Mouse (Mus musculus) midbrain, embryonic 12.5 days (tissue): Measurements from ENCODE around the gene Srsf2. TPM values are rescaled to one million over a fixed set of nuclear protein-coding genes. Genes with fewer than 3 reads are reported as not detected.
"Not testable (repeated sequence)": the region's sequence is repeated elsewhere in the genome, so short reads cannot be mapped to it uniquely, and the experiment has no call there.

ENCODE experiments used
- ATAC-seq: fragments of 200-750 bp; cut with Nextera tagmentation; 2 replicates; pipeline ENCODE4 v1.8.0; 2017; ENCODE audit warnings: low read depth, moderate TSS enrichment, moderate library complexity; ENCODE audit not compliant: low FRiP score
- H3K27ac ChIP-seq: fragments of 300-500 bp; sonication (generic); replicated peaks from 2 replicates; pipeline ENCODE4 v1.5.1; 2016; ENCODE audit warnings: mild to moderate bottlenecking
- H3K27me3 ChIP-seq: fragments of 300-500 bp; sonication (generic); 2 replicates; pipeline ENCODE4 v1.6.1; 2016; ENCODE audit warnings: mild to moderate bottlenecking
- H3K36me3 ChIP-seq: fragments of 300-500 bp; sonication (generic); 2 replicates; pipeline ENCODE4 v1.6.1; 2016
- H3K4me1 ChIP-seq: fragments of 300-500 bp; sonication (generic); 2 replicates; pipeline ENCODE4 v1.6.1; 2016
- H3K4me2 ChIP-seq: fragments of 300-500 bp; sonication (generic); replicated peaks from 2 replicates; pipeline ENCODE4 v1.6.1; 2016; ENCODE audit warnings: mild to moderate bottlenecking, moderate library complexity
- H3K4me3 ChIP-seq: fragments of 300-500 bp; sonication (generic); 2 replicates; pipeline ENCODE4 v1.5.1; 2016; ENCODE audit warnings: mild to moderate bottlenecking
- H3K9ac ChIP-seq: fragments of 300-500 bp; sonication (generic); replicated peaks from 2 replicates; pipeline ENCODE4 v1.6.1; 2016; ENCODE audit warnings: mild to moderate bottlenecking, moderate library complexity
- H3K9me3 ChIP-seq: fragments of 300-500 bp; sonication (generic); 2 replicates; pipeline ENCODE4 v1.6.1; 2016; ENCODE audit warnings: mild to moderate bottlenecking
- WGBS: fragments of 180-500 bp; shearing (Covaris S2); methylation state at CpG from one replicate; pipeline ENCODE4 v1.1.7; 2016; 5-methylcytosine and 5-hydroxymethylcytosine counted together
- polyA plus RNA-seq: library from polyadenylated mRNA; unstranded; fragments of >200 nt; fragmentation: Nextera tagmentation; extraction: Ambion mirVana; gene quantifications from 2 replicates; pipeline ENCODE4 v1.2.1, GENCODE M21; 2016

The Srsf2 gene
- polyA plus RNA-seq, 1 experiment from 2014 or later, result 848 TPM

DNA sequence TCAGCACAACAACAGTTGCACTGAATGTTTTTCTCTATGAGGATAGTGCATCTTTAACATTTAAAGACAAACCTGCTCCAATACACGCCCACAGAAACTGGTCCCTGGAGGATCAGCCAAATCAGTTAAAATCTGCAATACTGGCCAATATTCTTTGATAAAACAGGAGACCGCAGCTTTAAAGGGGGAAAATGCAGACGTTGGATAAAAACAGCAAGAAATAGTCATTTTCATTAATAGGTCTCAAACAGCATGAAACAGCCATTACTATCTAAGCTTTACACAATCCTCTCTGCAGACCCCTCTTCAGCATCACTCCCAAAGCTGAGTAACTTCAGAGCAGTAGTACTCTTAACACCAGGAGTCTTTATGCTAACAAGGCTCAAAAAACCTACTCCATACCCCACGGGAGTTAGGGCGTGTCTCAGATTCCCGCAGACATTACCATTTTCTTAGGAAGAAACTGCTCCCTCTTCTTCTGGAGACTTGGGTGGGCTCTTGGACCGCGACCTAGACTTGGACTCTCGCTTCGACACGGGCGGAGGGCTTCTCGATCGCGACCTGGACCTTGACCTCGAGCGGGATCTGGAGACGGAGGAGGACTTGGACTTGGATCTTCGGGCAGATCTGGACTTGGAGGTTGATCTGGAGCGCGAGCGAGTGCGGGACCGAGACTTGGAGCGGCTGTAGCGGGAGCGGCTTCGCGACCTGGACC is 1.2 kb downstream of the Srsf2 start:
- Histone ChIP-seq H3K36me3 (peaks cover 34% of the 10 kb centered on the region), H3K9me3 (no peaks in the 10 kb centered on the region)
- WGBS, result under 1% methylated on average over 26 of the region's 29 CpGs

DNA sequence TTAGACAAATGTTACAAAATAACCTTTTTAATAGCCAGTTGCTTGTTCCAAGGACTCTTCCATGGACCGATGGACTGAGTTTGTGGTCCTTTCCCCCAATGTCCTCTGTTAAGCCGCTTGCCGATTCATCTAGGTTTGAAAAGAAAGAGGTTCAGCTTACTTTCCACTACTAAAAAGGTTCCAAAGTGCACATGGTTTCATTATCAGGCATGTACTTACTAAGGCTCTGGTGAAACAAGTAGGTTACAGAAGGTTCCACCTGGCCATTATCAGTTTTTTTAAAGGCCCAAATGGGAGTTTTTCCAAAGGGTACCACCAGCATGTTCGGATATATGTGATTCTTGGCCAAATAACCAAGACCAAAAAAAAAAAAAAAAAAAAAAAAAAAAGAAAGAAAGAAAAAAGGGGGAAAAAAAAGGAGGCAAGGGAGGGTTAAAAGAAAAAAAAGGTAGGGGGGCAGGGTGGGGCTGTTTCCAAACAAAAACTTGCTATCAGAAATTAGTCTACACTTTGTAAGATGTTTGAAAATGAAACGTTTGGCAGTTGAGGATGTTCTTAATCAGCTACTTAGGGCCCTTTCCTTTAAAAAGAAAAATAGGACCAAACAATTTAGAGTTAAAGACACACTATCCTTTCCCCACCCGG is 1.9 kb downstream of the Srsf2 start:
- Histone ChIP-seq H3K4me1 (peaks cover 30% of the 10 kb centered on the region), H3K27me3 (no peaks in the 10 kb centered on the region), H3K4me2 (peak overlapping the region; percentile 84), H3K36me3 (peaks cover 33% of the 10 kb centered on the region), H3K9me3 (no peaks in the 10 kb centered on the region), H3K9ac (peak overlapping the region; percentile 99), H3K4me3 (peak overlapping the region; percentile 92), H3K27ac (no peak overlapping the region)
- no peak for ATAC-seq
- WGBS, result 40% methylated on average over 6 of the region's 6 CpGs

More for the DNA sequence above, 1.2 kb downstream of the Srsf2 start:
- ATAC-seq, result no peak
- Histone ChIP-seq H3K4me1 (peaks cover 22% of the 10 kb centered on the region), H3K27me3 (no peaks in the 10 kb centered on the region), H3K9ac (peak overlapping the region; percentile 99), H3K4me3 (peak overlapping the region; percentile 92), H3K27ac (peak overlapping the region; percentile 96), H3K4me2 (peak overlapping the region; percentile 84)

DNA sequence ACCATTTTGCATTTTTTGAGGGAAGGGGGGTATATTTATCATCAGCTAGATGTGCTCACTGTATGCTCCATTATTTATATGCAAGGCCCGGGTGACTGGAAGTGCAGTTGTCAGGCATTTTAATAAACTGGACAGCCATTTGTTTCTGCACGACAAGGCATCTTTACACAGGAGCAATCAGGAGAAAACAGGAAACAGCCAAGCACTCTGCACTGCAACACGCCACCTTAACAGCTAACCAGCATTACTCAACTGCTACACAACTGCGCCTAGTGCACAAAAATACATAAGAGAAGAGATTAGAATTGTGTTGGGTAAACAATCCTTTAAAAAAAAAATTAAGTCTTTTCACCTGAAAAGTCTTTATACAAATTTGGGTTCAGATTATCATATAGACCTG is 2.8 kb downstream of the Srsf2 start:
- 69% methylated on average over 4 of the region's 4 CpGs for WGBS
- peak overlapping the region; percentile 21; the same call in 1 of the 2 replicates for H3K4me3 ChIP-seq
- H3K36me3 ChIP-seq, result peaks cover 31% of the 10 kb centered on the region
- H3K9ac ChIP-seq, result 0 out of 2 replicates have a peak overlapping the region, but pooled peaks have one; percentile 24
- no peaks in the 10 kb centered on the region for H3K9me3 ChIP-seq
- H3K27ac ChIP-seq, result no peak overlapping the region
- H3K4me1 ChIP-seq, result peaks cover 30% of the 10 kb centered on the region
- no peak for ATAC-seq
- no peaks in the 10 kb centered on the region for H3K27me3 ChIP-seq
- peak overlapping the region; percentile 84 for H3K4me2 ChIP-seq

DNA sequence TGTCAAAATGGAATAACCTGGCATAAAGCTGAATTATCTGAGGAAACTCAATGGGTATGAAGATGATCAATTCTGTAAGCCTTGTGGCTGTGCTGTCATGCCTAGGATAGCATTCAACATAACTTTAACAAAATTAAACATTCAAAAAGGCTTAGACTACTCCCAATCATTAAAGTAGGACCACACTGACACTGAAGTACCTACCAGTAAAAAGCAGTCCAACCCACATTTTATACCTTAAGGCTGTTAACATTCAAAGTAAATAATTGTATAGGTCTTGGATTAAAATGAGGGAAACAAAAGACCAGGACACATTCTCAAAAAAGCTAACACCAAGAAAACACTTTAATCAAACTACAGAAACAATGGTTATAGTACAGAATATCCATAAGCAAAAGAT is 3.3 kb downstream of the Srsf2 start:
- no peak overlapping the region for H3K4me2 ChIP-seq

DNA sequence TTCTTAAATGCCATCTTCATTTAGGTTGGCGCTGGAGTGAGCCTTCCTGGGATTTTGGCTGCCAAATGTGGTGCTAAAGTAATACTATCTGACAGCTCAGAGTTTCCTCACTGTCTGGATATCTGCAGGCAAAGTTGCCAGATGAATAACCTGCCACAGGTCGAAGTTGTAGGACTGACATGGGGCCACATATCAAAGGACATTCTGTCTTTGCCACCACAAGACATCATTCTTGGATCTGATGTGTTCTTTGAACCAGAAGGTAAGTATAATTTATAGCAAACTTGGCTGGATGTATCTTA is 4.1 kb downstream of the Srsf2 start:
- not testable (repeated sequence) for H3K4me2 ChIP-seq, ATAC-seq, H3K9me3 ChIP-seq, H3K27me3 ChIP-seq, H3K9ac ChIP-seq, H3K27ac ChIP-seq, H3K4me3 ChIP-seq
- Histone ChIP-seq H3K36me3 (peaks cover 31% of the 10 kb centered on the region), H3K4me1 (peaks cover 27% of the 10 kb centered on the region)
- 79% methylated on average over 2 of the region's 2 CpGs for WGBS

More for the DNA sequence above, 3.3 kb downstream of the Srsf2 start:
- Histone ChIP-seq H3K27me3 (no peaks in the 10 kb centered on the region), H3K27ac (no peak overlapping the region), H3K36me3 (peaks cover 31% of the 10 kb centered on the region), H3K4me1 (peaks cover 26% of the 10 kb centered on the region), H3K9ac (no peak overlapping the region), H3K4me3 (no peak overlapping the region), H3K9me3 (no peaks in the 10 kb centered on the region)
- ATAC-seq, result no peak

DNA sequence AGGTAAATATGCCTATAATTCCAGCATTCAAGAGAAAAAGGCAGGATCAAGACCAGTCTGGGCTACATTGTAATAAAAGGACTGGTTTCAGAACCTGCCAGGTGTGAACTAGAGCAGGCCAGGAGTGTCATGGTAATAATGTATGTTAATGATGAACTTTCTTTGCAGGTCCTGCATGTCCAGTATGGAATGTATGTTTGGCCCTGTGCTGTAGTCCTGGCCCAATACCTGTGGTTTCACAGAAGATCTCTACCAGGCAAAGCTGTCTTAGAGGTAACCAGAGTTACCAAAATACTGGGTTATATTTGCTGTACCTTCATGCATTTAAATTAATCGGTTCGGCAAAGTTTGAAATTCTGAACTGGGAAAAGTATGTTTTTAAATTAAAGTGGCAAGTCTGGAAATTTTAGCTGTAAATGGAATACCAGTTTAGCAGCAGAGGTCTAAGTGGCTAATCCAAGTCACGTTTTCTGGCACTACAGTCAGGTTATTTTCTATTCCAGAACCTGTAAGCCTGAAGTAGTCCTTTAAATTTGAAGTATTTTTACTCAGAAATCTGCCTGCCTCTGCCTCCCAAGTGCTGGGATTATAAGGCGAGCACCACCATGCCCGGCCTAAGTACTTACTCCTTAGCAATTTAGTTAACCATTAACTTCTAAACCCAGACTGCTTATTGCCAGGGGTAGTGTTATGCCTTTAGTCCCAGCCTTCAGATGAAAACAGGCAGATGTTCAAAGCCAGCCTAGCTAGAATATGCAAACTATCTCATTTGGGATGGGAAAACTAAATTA is 4.6 kb downstream of the Srsf2 start:
- ATAC-seq, result no peak
- Histone ChIP-seq H3K4me1 (peaks cover 28% of the 10 kb centered on the region), H3K27me3 (no peaks in the 10 kb centered on the region), H3K36me3 (peaks cover 31% of the 10 kb centered on the region), H3K4me3 (no peak overlapping the region), H3K27ac (no peak overlapping the region), H3K4me2 (no peak overlapping the region), H3K9ac (no peak overlapping the region), H3K9me3 (no peaks in the 10 kb centered on the region)
- WGBS, result 87% methylated on average over 5 of the region's 5 CpGs

DNA sequence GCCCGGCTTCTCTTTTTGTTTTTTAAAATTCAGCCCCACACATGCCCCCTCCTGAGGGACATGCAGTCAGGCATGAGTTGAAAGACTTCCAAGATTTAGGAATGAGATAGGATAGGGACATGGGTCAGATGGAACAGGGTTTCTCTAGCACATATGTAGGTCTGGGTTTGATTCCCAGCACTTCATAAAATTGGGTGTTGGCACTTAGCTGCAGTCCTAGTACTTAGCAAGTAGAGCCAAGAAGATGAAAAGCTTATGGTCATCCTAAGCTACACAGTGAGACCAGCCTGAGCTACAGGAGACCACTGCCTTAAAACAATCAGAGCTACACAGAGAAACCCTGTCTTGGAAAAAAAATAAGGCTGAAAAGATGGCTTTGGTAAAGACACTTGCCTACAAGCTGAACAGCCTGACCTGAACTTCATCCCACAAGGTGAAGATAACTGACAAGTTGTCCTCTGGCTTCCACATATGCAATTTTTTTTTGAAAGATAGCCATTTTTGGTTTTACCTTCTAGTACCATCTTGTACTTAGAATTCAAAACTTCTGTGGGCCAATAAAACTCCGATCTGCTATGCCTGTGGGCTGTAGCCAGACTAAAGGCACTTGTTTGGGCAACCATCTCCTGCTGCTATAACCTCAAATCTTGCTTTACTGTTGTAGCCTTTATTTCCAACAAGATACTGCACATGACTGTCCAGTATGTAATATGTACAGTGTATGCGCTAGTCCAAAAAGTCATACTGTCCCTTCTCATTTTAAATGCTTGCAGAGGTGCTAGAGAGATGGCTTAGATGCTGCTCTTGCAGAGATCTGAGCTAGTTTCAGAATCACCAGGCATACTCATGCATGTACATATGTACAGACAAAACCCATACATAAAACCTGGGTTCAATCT is 5.5 kb downstream of the Srsf2 start:
- ATAC-seq, result no peak
- Histone ChIP-seq H3K27me3 (no peaks in the 10 kb centered on the region), H3K27ac (no peak overlapping the region), H3K9me3 (no peaks in the 10 kb centered on the region), H3K9ac (no peak overlapping the region), H3K4me3 (no peak overlapping the region), H3K4me2 (no peak overlapping the region), H3K36me3 (peaks cover 31% of the 10 kb centered on the region), H3K4me1 (peaks cover 28% of the 10 kb centered on the region)
- 92% methylated on average over 3 of the region's 3 CpGs for WGBS

DNA sequence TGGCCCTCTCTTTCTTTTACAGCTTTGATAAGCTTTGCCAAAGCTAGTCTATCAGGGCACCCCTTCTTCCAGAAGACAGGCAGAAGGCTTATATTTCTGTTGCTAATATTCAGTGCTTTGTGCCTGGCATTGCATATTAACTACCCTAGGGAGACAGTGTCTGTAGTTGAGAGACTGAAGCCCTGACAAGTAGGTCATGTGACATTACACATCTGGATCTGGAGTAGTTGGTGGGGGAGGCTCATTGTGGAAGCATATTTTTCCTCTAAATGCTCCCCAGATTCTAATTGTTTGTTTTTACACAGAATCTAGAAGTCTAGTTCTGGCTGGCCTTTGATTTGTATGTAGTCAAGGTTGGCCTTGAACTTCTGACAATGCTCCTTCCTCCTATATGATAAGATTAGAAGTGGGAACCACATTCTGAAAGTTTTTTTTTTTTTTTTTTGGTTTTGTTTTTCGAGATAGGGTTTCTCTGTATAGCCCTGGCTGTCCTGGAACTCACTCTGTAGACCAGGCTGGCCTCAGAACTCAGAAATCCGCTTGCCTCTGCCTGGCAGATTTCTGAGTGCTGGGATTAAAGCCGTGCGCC is 6.2 kb downstream of the Srsf2 start:
- no peaks in the 10 kb centered on the region for H3K9me3 ChIP-seq
- 79% methylated on average over 4 of the region's 4 CpGs for WGBS
- H3K36me3 ChIP-seq, result peaks cover 31% of the 10 kb centered on the region
- H3K4me1 ChIP-seq, result peaks cover 33% of the 10 kb centered on the region
- ATAC-seq, result no peak
- no peaks in the 10 kb centered on the region for H3K27me3 ChIP-seq
- 0 out of 2 replicates have a peak overlapping the region, but pooled peaks have one; percentile 6 for H3K27ac ChIP-seq
- no peak overlapping the region for H3K9ac ChIP-seq
- no peak overlapping the region for H3K4me3 ChIP-seq
- H3K4me2 ChIP-seq, result no peak overlapping the region

DNA sequence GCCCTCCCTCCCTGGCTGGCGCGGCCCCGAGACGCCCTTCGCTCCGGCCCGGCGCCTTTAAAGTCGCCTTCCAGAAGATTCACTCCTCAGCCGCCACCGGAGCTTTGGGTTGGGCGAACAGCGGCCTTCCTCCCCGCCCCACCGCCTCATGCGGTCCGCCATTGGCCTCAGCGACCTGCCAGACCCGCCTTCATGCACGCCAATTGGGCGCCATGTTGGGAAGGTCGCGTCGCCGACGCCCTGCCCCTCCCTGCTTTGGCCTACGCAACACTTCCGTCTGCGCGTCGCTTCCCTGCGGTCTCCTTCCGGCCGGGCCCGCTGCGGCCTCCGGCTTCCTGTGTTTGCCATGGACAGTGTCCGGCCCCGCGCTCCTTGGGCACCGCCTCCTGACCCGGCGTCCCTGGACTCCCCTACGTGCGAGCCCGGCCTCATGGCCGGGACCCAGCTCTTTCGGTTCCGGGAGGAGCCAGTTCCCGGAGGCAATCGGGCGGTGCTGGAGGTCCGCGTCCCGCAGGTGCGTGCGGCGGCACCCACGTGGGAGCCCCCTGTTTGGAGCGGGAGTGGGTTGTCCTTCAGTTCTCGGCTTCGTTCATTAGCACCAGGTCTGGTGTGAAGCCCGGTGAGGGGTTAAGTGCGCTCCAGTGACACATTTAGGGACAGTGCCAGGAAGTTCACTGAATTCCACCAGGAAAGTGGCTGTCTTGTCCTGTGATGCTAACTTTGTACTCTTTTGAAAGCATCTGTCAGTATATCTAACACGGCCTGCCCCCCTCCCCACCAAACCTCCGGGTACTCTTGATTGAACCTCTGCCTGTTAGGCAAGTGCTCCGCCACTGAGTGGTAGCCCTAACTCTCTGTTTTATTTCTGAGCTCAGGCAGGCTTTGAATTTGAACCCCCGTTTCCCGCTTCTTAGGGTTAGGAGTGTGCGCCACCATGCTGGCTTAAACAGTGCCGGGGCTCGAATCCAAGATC is 9.3 kb downstream of the Srsf2 start, which contains the start of the genes Mettl23 and Jmjd6:
Gene Mettl23 (plus strand): TSS at position 18 of the 973 bp plus-strand sequence.
Gene Jmjd6 (minus strand): TSS at position 189 of the 973 bp plus-strand sequence.
- H3K9ac ChIP-seq, result peak within 1 kb of the TSS; percentile 80
- peak; percentile 95 for ATAC-seq
- H3K4me1 ChIP-seq, result peaks cover 45% of the 10 kb centered on the region
- H3K9me3 ChIP-seq, result no peaks in the 10 kb centered on the region
- 1% methylated on average over 65 of the region's 72 CpGs for WGBS
- H3K4me2 ChIP-seq, result peak within 1 kb of the TSS; percentile 81
- peak within 1 kb of the TSS; percentile 97 for H3K27ac ChIP-seq
- peak within 1 kb of the TSS; percentile 79 for H3K4me3 ChIP-seq
- H3K36me3 ChIP-seq, result peaks cover 36% of the 10 kb centered on the region
- no peaks in the 10 kb centered on the region for H3K27me3 ChIP-seq

DNA sequence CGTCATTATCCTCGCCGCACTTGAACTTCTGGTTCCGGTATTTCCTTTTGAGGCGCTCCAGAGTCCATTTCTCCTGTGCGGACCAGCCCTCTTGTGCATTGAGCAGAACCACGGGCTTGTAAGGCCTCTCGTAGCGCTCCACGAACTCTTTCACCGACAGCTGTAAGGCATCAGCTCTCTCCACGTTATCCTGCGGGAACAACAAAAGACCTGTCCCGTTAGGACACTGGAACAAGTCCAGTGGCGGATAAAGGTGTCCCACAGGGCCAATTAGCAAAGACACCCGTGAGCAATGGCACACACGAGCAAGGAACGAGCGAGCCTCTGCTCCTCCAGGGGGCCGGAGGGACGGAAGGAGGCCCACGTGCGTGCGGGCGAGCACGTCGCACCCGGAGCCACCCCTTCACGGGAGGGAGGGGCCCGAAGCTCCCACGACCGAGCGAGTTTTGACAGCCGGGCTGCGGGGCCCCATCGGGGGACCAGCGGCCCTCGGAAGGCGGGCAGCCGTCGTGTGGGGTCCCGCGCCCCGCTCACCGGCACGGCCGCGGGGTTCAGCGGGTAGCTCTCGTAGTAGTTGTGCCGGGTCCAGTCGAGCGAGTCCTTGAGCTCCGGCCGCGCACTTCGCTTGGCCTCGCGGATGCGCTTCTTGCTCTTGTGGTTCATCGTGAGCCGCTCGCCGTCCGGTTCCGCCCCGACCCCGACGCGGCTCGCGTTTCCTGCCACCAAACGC is 10.2 kb downstream of the Srsf2 start:
- peaks cover 45% of the 10 kb centered on the region for H3K4me1 ChIP-seq
- H3K27me3 ChIP-seq, result no peaks in the 10 kb centered on the region
- peak overlapping the region; percentile 97 for H3K27ac ChIP-seq
- H3K9ac ChIP-seq, result peak overlapping the region; percentile 80
- H3K4me2 ChIP-seq, result peak overlapping the region; percentile 81
- H3K36me3 ChIP-seq, result peaks cover 36% of the 10 kb centered on the region
- under 1% methylated on average over 71 of the region's 73 CpGs for WGBS
- peak overlapping the region; percentile 79 for H3K4me3 ChIP-seq
- ATAC-seq, result peak; percentile 48; the same call in 1 of the 2 replicates
- H3K9me3 ChIP-seq, result no peaks in the 10 kb centered on the region
